Mouse (Mus musculus): ENCODE results near the gene Nucb1. TPM values are rescaled to one million over a fixed set of nuclear protein-coding genes. Genes with fewer than 3 reads are reported as not detected.
"Not testable (repeated sequence)": the region's sequence is repeated elsewhere in the genome, so short reads cannot be mapped to it uniquely, and the experiment has no call there.

Nucb1 gene
- total RNA-seq, 2 experiments from 2014 or later = 59.1 to 199 TPM

- ATAC-seq (ENCODE audit: poor library complexity, severe bottlenecking) = no peak
These were observed 45.1 kb downstream of the Nucb1 start for GRCm38 (mm10) chr7:45465112-45465511.

GRCm38 (mm10) chr7:45463987-45464778 is 46.0 kb downstream of the Nucb1 start:
- ATAC-seq (ENCODE audit: poor library complexity, severe bottlenecking) = no peak

GRCm38 (mm10) chr7:45462868-45463267 is 47.3 kb downstream of the Nucb1 start:
- not testable (repeated sequence) for ATAC-seq (ENCODE audit: poor library complexity, severe bottlenecking)

GRCm38 (mm10) chr7:45462325-45462724 is 47.9 kb downstream of the Nucb1 start:
- ATAC-seq (ENCODE audit: poor library complexity, severe bottlenecking) = no peak

GRCm38 (mm10) chr7:45461781-45462180 is 48.4 kb downstream of the Nucb1 start:
- no peak for ATAC-seq (ENCODE audit: poor library complexity, severe bottlenecking)

- no peak for ATAC-seq (ENCODE audit: poor library complexity, severe bottlenecking)
These were observed 48.9 kb downstream of the Nucb1 start for GRCm38 (mm10) chr7:45461326-45461725.

GRCm38 (mm10) chr7:45460860-45461314 is 49.3 kb downstream of the Nucb1 start:
- ATAC-seq (ENCODE audit: poor library complexity, severe bottlenecking) = peak; percentile 51

- ATAC-seq (ENCODE audit: poor library complexity, severe bottlenecking) = no peak
These were observed 49.8 kb downstream of the Nucb1 start for GRCm38 (mm10) chr7:45460377-45460776.

- peak; percentile 83 for ATAC-seq (ENCODE audit: poor library complexity, severe bottlenecking)
These were observed 50.6 kb downstream of the Nucb1 start, which contains the start of gene Ftl1 for GRCm38 (mm10) chr7:45459564-45460140. Ftl1 (minus strand) TSS chr7:45459884.

GRCm38 (mm10) chr7:45458748-45459563 is 51.2 kb downstream of the Nucb1 start:
- ATAC-seq (ENCODE audit: poor library complexity, severe bottlenecking) = peak; percentile 30

GRCm38 (mm10) chr7:45457204-45458060 is 52.8 kb downstream of the Nucb1 start:
- ATAC-seq (ENCODE audit: poor library complexity, severe bottlenecking) = peak; percentile 50

- ATAC-seq (ENCODE audit: poor library complexity, severe bottlenecking) = no peak
These were observed 53.4 kb downstream of the Nucb1 start for GRCm38 (mm10) chr7:45456721-45457203.

- ATAC-seq (ENCODE audit: poor library complexity, severe bottlenecking) = no peak
These were observed 54.1 kb downstream of the Nucb1 start for GRCm38 (mm10) chr7:45455932-45456696.

- no peak for ATAC-seq (ENCODE audit: poor library complexity, severe bottlenecking)
These were observed 55.2 kb downstream of the Nucb1 start for GRCm38 (mm10) chr7:45454971-45455370.

GRCm38 (mm10) chr7:45451344-45451982 is 58.7 kb downstream of the Nucb1 start:
- peak; percentile 98 for ATAC-seq (ENCODE audit: poor library complexity, severe bottlenecking)

GRCm38 (mm10) chr7:45449974-45450373 is 60.2 kb downstream of the Nucb1 start:
- ATAC-seq (ENCODE audit: poor library complexity, severe bottlenecking) = no peak

- ATAC-seq (ENCODE audit: poor library complexity, severe bottlenecking) = peak; percentile 45
These were observed 62.7 kb downstream of the Nucb1 start for GRCm38 (mm10) chr7:45447325-45447990.

- ATAC-seq (ENCODE audit: poor library complexity, severe bottlenecking) = no peak
These were observed 63.6 kb downstream of the Nucb1 start for GRCm38 (mm10) chr7:45446589-45446988.
